8 mouse cellular contexts compared by ENCODE assay signal in the genomic region with DNA sequence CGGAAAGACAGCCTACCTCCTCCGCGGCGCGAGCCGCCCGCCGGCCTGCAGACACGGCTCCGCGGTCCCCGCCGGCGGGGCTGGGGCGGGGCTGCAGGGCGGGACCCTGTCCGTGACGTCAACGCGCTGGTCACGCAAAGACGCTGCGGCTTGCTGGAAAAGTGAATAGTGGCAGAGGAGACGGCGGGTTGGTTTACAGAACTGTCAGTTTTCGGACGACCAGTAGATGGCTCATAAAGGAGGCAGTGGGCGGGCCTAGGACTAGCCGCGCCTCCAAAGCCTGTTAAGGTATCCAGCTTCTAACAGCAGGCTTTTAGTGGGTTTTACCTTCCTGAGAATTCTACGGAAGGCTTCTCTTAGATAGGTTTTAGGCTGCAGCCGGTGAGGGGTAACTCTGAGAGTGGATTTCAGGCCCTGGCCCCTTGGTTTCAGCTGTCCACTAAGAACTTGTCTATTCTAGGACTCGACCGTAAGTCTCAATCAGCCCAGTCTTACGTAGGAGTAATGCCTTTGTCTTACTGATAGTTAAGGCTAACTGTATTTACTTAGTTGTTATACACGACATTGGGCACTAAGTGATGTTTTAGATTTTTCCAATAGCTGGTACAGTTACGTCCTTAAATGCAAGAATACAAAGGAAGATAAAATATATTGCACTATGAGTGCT. TPM values are rescaled to one million over a fixed set of nuclear protein-coding genes. Genes with fewer than 3 reads are reported as not detected.
DNase-seq lines count a peak whose midpoint lies in the region; ATAC-seq and TF ChIP-seq lines count a peak whose summit lies in the region.

A gene (minus strand): TSS at position 108 of the 667 bp plus-strand sequence.

- no peak for TF ChIP-seq RAD21 in MEL (IDR thresholded peaks at IDR 0.05; ENCODE audit: low read depth, low read length)

- DNase-seq in MEL (ENCODE audit: low read depth, low spot score): peak; percentile 98
- DNase-seq in cerebellum, adult 2 months: peak; percentile 99 to 100
- peak; percentile 98 for DNase-seq in forebrain, postnatal 0 days
- DNase-seq in heart, postnatal 4 days: peak; percentile 99
- peak; percentile 99 for DNase-seq in layer of hippocampus, adult 8-10 months (ENCODE audit: low spot score in 2 of 2)
- DNase-seq in ovary, adult 18-20 months (ENCODE audit: low spot score): peak; percentile 98
- peak; percentile 98 for DNase-seq in thymus, postnatal 0 days (ENCODE audit: low spot score)

- H3K36me3 ChIP-seq in MEL (ENCODE audit: control insufficient read depth in 1 of 2, insufficient read depth in 2 of 2, low read length in 2 of 2): peaks cover 0 to 10% of the 10 kb centered on the region in 2 experiments; a peak in 2 of 4 replicates
- no peaks in the 10 kb centered on the region for H3K36me3 ChIP-seq in forebrain, postnatal 0 days (ENCODE audit: insufficient read depth)
- H3K36me3 ChIP-seq in lung, embryonic 15.5 days: no peaks in the 10 kb centered on the region

- peak within 1 kb of the TSS; percentile 85 for H3K27ac ChIP-seq in MEL (ENCODE audit: control insufficient read depth, low read depth, low read length)
- H3K27ac ChIP-seq in cerebellum, adult 2 months (ENCODE audit: insufficient read depth, low read length): peak within 1 kb of the TSS; percentile 99
- H3K27ac ChIP-seq in forebrain, postnatal 0 days (ENCODE audit: low read depth, low read length): peak within 1 kb of the TSS; percentile 87
- H3K27ac ChIP-seq in lung, embryonic 15.5 days: peak within 1 kb of the TSS; percentile 86

- peak; percentile 99 for ATAC-seq in forebrain, postnatal 0 days
- peak; percentile 98 for ATAC-seq in lung, embryonic 15.5 days (ENCODE audit: borderline replicate concordance, extremely low read depth, low FRiP score, low TSS enrichment)

- peak within 1 kb of the TSS; percentile 94 for H3K9ac ChIP-seq in MEL (ENCODE audit: control insufficient read depth, low read depth, low read length, poor library complexity, severe bottlenecking)
- H3K9ac ChIP-seq in forebrain, postnatal 0 days: peak within 1 kb of the TSS; percentile 96
- peak within 1 kb of the TSS; percentile 95 for H3K9ac ChIP-seq in lung, embryonic 15.5 days

- H3K9me3 ChIP-seq in MEL (replicated peaks; ENCODE audit: insufficient read depth, low read length): no peaks in the 10 kb centered on the region
- H3K9me3 ChIP-seq in forebrain, postnatal 0 days (ENCODE audit: low read length): no peaks in the 10 kb centered on the region
- no peaks in the 10 kb centered on the region for H3K9me3 ChIP-seq in lung, embryonic 15.5 days

- 1% methylated on average over 37 of the region's 37 CpGs for WGBS in cerebellum, adult 2 months
- WGBS in forebrain, postnatal 0 days: under 1% methylated on average over 37 of the region's 37 CpGs
- WGBS in lung, embryonic 15.5 days: under 1% methylated on average over 37 of the region's 37 CpGs

- TF ChIP-seq EP300 in MEL (IDR thresholded peaks at IDR 0.05; ENCODE audit: low read depth in 1 of 2, low read length in 2 of 2): no peak

- no peaks in the 10 kb centered on the region for H3K27me3 ChIP-seq in MEL (ENCODE audit: control insufficient read depth in 1 of 2, insufficient read depth in 2 of 2, low read length in 2 of 2)
- H3K27me3 ChIP-seq in cerebellum, adult 2 months (ENCODE audit: control insufficient read depth, insufficient read depth, low read length): no peaks in the 10 kb centered on the region
- H3K27me3 ChIP-seq in forebrain, postnatal 0 days (ENCODE audit: insufficient read depth, low read length): no peaks in the 10 kb centered on the region
- no peaks in the 10 kb centered on the region for H3K27me3 ChIP-seq in lung, embryonic 15.5 days

- TF ChIP-seq POLR2A in MEL (IDR thresholded peaks at IDR 0.05; ENCODE audit: control insufficient read depth in 1 of 2, insufficient read depth in 1 of 2, low read depth in 1 of 2, low read length in 2 of 2, poor library complexity in 1 of 2): peak in 1 of 2 experiments; percentile 86; a peak in 2 of 4 replicates
- peak; percentile 89; the same call in 1 of the 2 replicates for TF ChIP-seq POLR2A in cerebellum, adult 2 months (IDR thresholded peaks at IDR 0.05; ENCODE audit: borderline replicate concordance, insufficient read depth, low read length)

- H3K4me3 ChIP-seq in MEL (ENCODE audit: control insufficient read depth in 1 of 2, insufficient read depth in 1 of 2, low read depth in 2 of 2, low read length in 2 of 2): peak within 1 kb of the TSS; percentile 82 to 98
- peak within 1 kb of the TSS; percentile 93 for H3K4me3 ChIP-seq in cerebellum, adult 2 months (replicated peaks; ENCODE audit: insufficient read depth, low read depth, low read length)
- H3K4me3 ChIP-seq in forebrain, postnatal 0 days (ENCODE audit: low read depth, low read length): peak within 1 kb of the TSS; percentile 94
- H3K4me3 ChIP-seq in lung, embryonic 15.5 days: peak within 1 kb of the TSS; percentile 87

- TF ChIP-seq CTCF in MEL (IDR thresholded peaks at IDR 0.05 in 2 of 3, conservative IDR thresholded peaks at IDR 0.05 in 1 of 3; ENCODE audit: control insufficient read depth in 1 of 3, insufficient read depth in 1 of 3, low read depth in 2 of 3, low read length in 3 of 3, poor library complexity in 1 of 3, severe bottlenecking in 1 of 3): no peak
- TF ChIP-seq CTCF in cerebellum, adult 2 months (IDR thresholded peaks at IDR 0.05; ENCODE audit: borderline replicate concordance, insufficient read depth, low read depth, low read length): no peak
- no peak; the same call in 1 of the 2 replicates for TF ChIP-seq CTCF in forebrain, postnatal 0 days (IDR thresholded peaks at IDR 0.05; ENCODE audit: low read depth)

- peak within 1 kb of the TSS; percentile 71 for H3K4me2 ChIP-seq in forebrain, postnatal 0 days (ENCODE audit: low read depth)
- H3K4me2 ChIP-seq in lung, embryonic 15.5 days: peak within 1 kb of the TSS; percentile 62

- H3K79me2 ChIP-seq in MEL (ENCODE audit: control insufficient read depth, insufficient read depth, low read length, poor library complexity): no peaks in the 10 kb centered on the region; the same call in 1 of the 2 replicates

- peaks cover 2% of the 10 kb centered on the region in 2 experiments; a peak in 1 of 4 replicates for H3K4me1 ChIP-seq in MEL (ENCODE audit: control insufficient read depth in 1 of 2, insufficient read depth in 2 of 2, low read length in 2 of 2)
- H3K4me1 ChIP-seq in cerebellum, adult 2 months (ENCODE audit: control insufficient read depth, insufficient read depth, low read length): peaks cover 12% of the 10 kb centered on the region; the same call in 1 of the 2 replicates
- H3K4me1 ChIP-seq in forebrain, postnatal 0 days (ENCODE audit: insufficient read depth): peaks cover 13% of the 10 kb centered on the region
- H3K4me1 ChIP-seq in lung, embryonic 15.5 days: peaks cover 22% of the 10 kb centered on the region

TF ChIP-seq in MEL, 35 proteins besides CTCF, POLR2A, EP300 and RAD21:
- TF ChIP-seq HCFC1 (IDR thresholded peaks at IDR 0.05; ENCODE audit: low read depth, low read length) (peak; percentile 68), ZMIZ1 (IDR thresholded peaks at IDR 0.05; ENCODE audit: low read depth, low read length) (peak; percentile 80), TBP (IDR thresholded peaks at IDR 0.05; ENCODE audit: low read depth, low read length) (peak; percentile 84), NELFE (IDR thresholded peaks at IDR 0.05; ENCODE audit: low read depth, low read length) (peak; percentile 84), TCF12 (IDR thresholded peaks at IDR 0.05; ENCODE audit: low read depth, low read length) (no peak; the same call in 1 of the 2 replicates), UBTF (IDR thresholded peaks at IDR 0.05; ENCODE audit: borderline replicate concordance, insufficient read depth, low read depth, low read length) (no peak), POLR2AphosphoS2 (IDR thresholded peaks at IDR 0.05; ENCODE audit: low read length) (peak; percentile 58; the same call in 1 of the 2 replicates)

RNA-seq across cellular contexts. Expression of the gene that starts here (rescaled TPM):
- 16.1 and 16.7 TPM in 2 replicates for total RNA-seq in MEL (2012; rRNA removed)
- 10 to 100 TPM in 1 of 2 experiments, not detected in 1; 22.9 TPM for polyA plus RNA-seq in MEL (2012; ENCODE audit: insufficient read depth in 1 of 2, insufficient read length in 2 of 2, low read depth in 1 of 2, low replicate concordance in 2 of 2, missing spikeins in 1 of 2)
- 85.8 and 86.2 TPM in 2 replicates for polyA plus RNA-seq in cerebellum, adult 2 months (2012; rRNA removed)
- total RNA-seq in forebrain, postnatal 0 days (2014; rRNA removed): 106 and 119 TPM in 2 replicates
- 180 and 199 TPM in 2 replicates for polyA plus RNA-seq in forebrain, postnatal 0 days (2015; fragmentation: Nextera tagmentation; extraction: Ambion mirVana)
- total RNA-seq in heart, postnatal 4 days (2021): 10 to 100 TPM; 27.7 to 29.6 TPM
- 10 to 100 TPM; 59.4 to 70.1 (median 62.2) TPM for total RNA-seq in layer of hippocampus, adult 8-10 months (2022)
- polyA plus RNA-seq in lung, embryonic 15.5 days (2015; fragmentation: Nextera tagmentation; extraction: Ambion mirVana): 94.0 and 98.0 TPM in 2 replicates
- 58.6 and 66.6 TPM in 2 replicates for polyA plus RNA-seq in thymus, postnatal 0 days (2015; fragmentation: Nextera tagmentation; extraction: Ambion mirVana)

Comparison
In these comparisons a context has a peak if more than half of its experiments do, and no peak if none do; other contexts are left out.
1. Peak in every context shown above with its lines: DNase-seq, ATAC-seq, H3K4me3 ChIP-seq and H3K27ac ChIP-seq.